Mouse (Mus musculus): ENCODE measurements around the gene Lgals3bp. TPM values are rescaled to one million over a fixed set of nuclear protein-coding genes. Genes with fewer than 3 reads are reported as not detected.

The Lgals3bp gene
- polyA plus RNA-seq, 1 experiment from 2014 or later = 120 TPM

DNA sequence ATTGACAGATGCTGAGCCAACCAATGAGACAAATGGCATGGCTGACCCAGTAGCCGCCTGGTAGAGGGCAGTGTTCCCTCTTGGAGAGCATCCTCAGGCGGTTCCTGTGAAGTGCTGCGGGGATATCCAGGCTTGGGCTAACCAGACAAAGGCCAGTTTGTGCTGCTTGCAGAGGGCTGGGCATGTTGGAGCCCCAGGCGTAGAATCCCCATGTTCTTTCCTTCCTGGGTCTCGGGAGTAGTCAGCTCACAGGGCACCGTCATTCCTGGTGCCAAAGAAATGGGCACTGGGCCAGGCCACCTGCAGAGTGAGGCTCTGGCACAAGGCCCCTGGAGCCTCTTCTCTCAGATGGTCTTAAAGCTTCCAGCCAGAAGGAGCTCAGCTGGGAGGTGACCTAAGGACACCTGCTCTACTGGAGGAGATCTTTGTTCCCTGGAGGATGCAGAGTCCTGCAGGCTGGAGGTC, 34.6 kb upstream of the Lgals3bp start:
- no peak for DNase-seq (ENCODE audit: low spot score)
- Histone ChIP-seq H3K36me3 (ENCODE audit: control insufficient read depth, insufficient read depth, low read length) (no peaks in the 10 kb centered on the region), H3K4me3 (ENCODE audit: low read depth, low read length) (no peak overlapping the region), H3K4me2 (ENCODE audit: low read length) (no peak overlapping the region), H3K27ac (ENCODE audit: low read depth) (no peak overlapping the region), H3K27me3 (replicated peaks; ENCODE audit: control insufficient read depth, insufficient read depth, low read length) (no peaks in the 10 kb centered on the region), H3K9ac (ENCODE audit: low read length) (no peak overlapping the region), H3K9me3 (ENCODE audit: control insufficient read depth, low read length) (no peaks in the 10 kb centered on the region), H3K4me1 (replicated peaks; ENCODE audit: control insufficient read depth, insufficient read depth, low read length) (peaks cover 23% of the 10 kb centered on the region)
- WGBS = 42% methylated on average over 6 of the region's 6 CpGs
- ATAC-seq (replicated peaks; ENCODE audit: low FRiP score, low TSS enrichment, low read depth) = no peak

GRCm38 (mm10) chr11:118434093-118434492, 32.2 kb upstream of the Lgals3bp start:
- Histone ChIP-seq H3K36me3 (ENCODE audit: control insufficient read depth, insufficient read depth, low read length) (no peaks in the 10 kb centered on the region), H3K27ac (ENCODE audit: low read depth) (no peak overlapping the region; the same call in 1 of the 2 replicates), H3K9me3 (ENCODE audit: control insufficient read depth, low read length) (no peaks in the 10 kb centered on the region), H3K4me1 (replicated peaks; ENCODE audit: control insufficient read depth, insufficient read depth, low read length) (peaks cover 44% of the 10 kb centered on the region), H3K27me3 (replicated peaks; ENCODE audit: control insufficient read depth, insufficient read depth, low read length) (no peaks in the 10 kb centered on the region), H3K9ac (ENCODE audit: low read length) (peak overlapping the region; percentile 17), H3K4me2 (ENCODE audit: low read length) (peak overlapping the region; percentile 44), H3K4me3 (ENCODE audit: low read depth, low read length) (peak overlapping the region; percentile 13)
- 28% methylated on average over 13 of the region's 13 CpGs for WGBS
- ATAC-seq (replicated peaks; ENCODE audit: low FRiP score, low TSS enrichment, low read depth) (no peak), DNase-seq (ENCODE audit: low spot score) (no peak)

- ATAC-seq (replicated peaks; ENCODE audit: low FRiP score, low TSS enrichment, low read depth) = no peak
- no peak overlapping the region; the same call in 1 of the 2 replicates for H3K27ac ChIP-seq (ENCODE audit: low read depth)
- H3K9ac ChIP-seq (ENCODE audit: low read length) = peak overlapping the region; percentile 17
- no peaks in the 10 kb centered on the region for H3K27me3 ChIP-seq (replicated peaks; ENCODE audit: control insufficient read depth, insufficient read depth, low read length)
- peak overlapping the region; percentile 44 for H3K4me2 ChIP-seq (ENCODE audit: low read length)
- peaks cover 43% of the 10 kb centered on the region for H3K4me1 ChIP-seq (replicated peaks; ENCODE audit: control insufficient read depth, insufficient read depth, low read length)
- H3K9me3 ChIP-seq (ENCODE audit: control insufficient read depth, low read length) = no peaks in the 10 kb centered on the region
- 47% methylated on average over 10 of the region's 10 CpGs for WGBS
- H3K36me3 ChIP-seq (ENCODE audit: control insufficient read depth, insufficient read depth, low read length) = no peaks in the 10 kb centered on the region
- peak overlapping the region; percentile 13 for H3K4me3 ChIP-seq (ENCODE audit: low read depth, low read length)
- DNase-seq (ENCODE audit: low spot score) = no peak
Observed at GRCm38 (mm10) chr11:118433398-118433868, 31.5 kb upstream of the Lgals3bp start.

DNA sequence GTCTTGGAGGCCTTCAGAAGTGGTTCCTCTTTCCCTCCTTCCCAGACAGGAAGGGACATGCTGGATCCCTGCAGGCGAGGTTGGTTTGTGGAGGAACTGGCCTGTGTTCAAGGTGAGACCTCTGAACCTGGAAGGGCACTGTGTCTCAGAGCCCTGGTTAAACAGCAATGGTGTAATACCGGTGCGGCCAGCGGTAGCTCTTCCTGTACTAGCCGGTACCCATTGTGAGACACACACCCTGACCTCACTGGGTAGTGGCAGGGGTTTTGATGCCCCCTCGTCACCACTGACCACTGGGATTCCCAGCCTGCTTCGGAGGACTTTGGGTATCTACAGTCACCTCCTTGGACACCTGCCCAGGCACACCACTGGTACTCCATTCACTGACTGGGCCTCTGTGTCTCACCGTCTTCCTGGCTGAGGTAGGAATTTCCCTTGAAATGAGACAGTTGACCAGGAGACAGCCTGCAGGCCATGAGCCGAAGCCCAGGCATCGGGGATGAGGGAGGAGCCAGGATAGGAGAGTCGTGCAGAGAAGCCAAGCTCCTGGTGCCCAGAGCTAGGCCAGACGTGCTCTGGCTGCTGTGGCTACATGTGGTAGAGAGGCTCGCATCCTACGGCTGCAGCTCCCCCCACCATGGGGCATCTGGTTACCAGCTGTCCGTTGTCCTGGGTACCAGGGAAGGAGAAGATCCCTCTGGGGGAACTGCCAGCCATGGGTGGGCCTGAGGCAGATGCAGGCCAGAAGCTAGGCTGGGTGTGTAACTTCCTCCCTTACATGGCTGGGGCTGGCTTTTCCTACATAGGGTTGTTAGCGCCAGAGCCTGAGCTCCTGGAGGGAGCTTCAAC, 29.4 kb upstream of the Lgals3bp start:
- Histone ChIP-seq H3K9ac (ENCODE audit: low read length) (no peak overlapping the region), H3K4me1 (replicated peaks; ENCODE audit: control insufficient read depth, insufficient read depth, low read length) (peaks cover 52% of the 10 kb centered on the region), H3K27me3 (replicated peaks; ENCODE audit: control insufficient read depth, insufficient read depth, low read length) (no peaks in the 10 kb centered on the region), H3K9me3 (ENCODE audit: control insufficient read depth, low read length) (no peaks in the 10 kb centered on the region), H3K36me3 (ENCODE audit: control insufficient read depth, insufficient read depth, low read length) (no peaks in the 10 kb centered on the region), H3K4me3 (ENCODE audit: low read depth, low read length) (no peak overlapping the region), H3K4me2 (ENCODE audit: low read length) (no peak overlapping the region), H3K27ac (ENCODE audit: low read depth) (peak overlapping the region; percentile 52)
- 61% methylated on average over 16 of the region's 16 CpGs for WGBS
- no peak for DNase-seq (ENCODE audit: low spot score)
- no peak for ATAC-seq (replicated peaks; ENCODE audit: low FRiP score, low TSS enrichment, low read depth)

DNA sequence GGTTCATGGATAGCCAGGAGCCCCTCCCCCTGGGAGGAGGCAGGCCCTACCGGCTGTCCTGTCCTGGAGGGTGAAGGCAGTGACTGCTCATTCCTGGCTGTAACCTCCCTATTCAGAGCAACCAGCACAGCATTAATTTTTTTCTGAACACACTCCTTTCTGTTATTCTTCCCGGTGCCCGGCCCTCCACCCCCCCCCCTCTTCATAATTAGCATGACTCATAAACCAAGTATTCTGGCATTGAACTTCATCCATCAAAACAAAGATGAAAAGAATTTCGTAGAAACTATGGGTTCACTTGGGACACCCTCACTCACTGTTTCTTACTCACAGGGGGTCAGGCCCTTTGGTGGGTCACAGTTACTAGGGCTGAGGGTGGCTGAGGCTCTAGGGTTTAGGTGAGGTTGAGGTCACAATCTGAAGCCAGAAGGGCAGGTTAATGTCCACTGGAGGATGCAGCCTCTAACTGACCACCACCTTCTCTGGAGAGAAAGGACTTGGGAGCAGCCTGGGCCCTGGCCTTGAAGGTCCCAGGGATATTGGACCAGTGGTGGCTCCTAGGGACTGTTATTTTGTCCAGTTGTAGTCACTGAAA, 28.5 kb upstream of the Lgals3bp start:
- H3K4me2 ChIP-seq (ENCODE audit: low read length) = no peak overlapping the region
- ATAC-seq (replicated peaks; ENCODE audit: low FRiP score, low TSS enrichment, low read depth) (no peak), DNase-seq (ENCODE audit: low spot score) (no peak)
- H3K27ac ChIP-seq (ENCODE audit: low read depth) = no peak overlapping the region
- peaks cover 52% of the 10 kb centered on the region for H3K4me1 ChIP-seq (replicated peaks; ENCODE audit: control insufficient read depth, insufficient read depth, low read length)
- H3K9ac ChIP-seq (ENCODE audit: low read length) = no peak overlapping the region
- 42% methylated on average over 4 of the region's 4 CpGs for WGBS
- H3K9me3 ChIP-seq (ENCODE audit: control insufficient read depth, low read length) = no peaks in the 10 kb centered on the region
- H3K4me3 ChIP-seq (ENCODE audit: low read depth, low read length) = no peak overlapping the region
- no peaks in the 10 kb centered on the region for H3K36me3 ChIP-seq (ENCODE audit: control insufficient read depth, insufficient read depth, low read length)
- no peaks in the 10 kb centered on the region for H3K27me3 ChIP-seq (replicated peaks; ENCODE audit: control insufficient read depth, insufficient read depth, low read length)

GRCm38 (mm10) chr11:118428944-118429709, 27.2 kb upstream of the Lgals3bp start:
- Histone ChIP-seq H3K4me2 (ENCODE audit: low read length) (peak overlapping the region; percentile 62), H3K36me3 (ENCODE audit: control insufficient read depth, insufficient read depth, low read length) (no peaks in the 10 kb centered on the region), H3K9ac (ENCODE audit: low read length) (no peak overlapping the region), H3K27me3 (replicated peaks; ENCODE audit: control insufficient read depth, insufficient read depth, low read length) (no peaks in the 10 kb centered on the region), H3K9me3 (ENCODE audit: control insufficient read depth, low read length) (no peaks in the 10 kb centered on the region), H3K4me1 (replicated peaks; ENCODE audit: control insufficient read depth, insufficient read depth, low read length) (peaks cover 52% of the 10 kb centered on the region), H3K27ac (ENCODE audit: low read depth) (peak overlapping the region; percentile 9), H3K4me3 (ENCODE audit: low read depth, low read length) (peak overlapping the region; percentile 40)
- DNase-seq (ENCODE audit: low spot score) (no peak), ATAC-seq (replicated peaks; ENCODE audit: low FRiP score, low TSS enrichment, low read depth) (no peak)
- WGBS = 35% methylated on average over 8 of the region's 8 CpGs

DNA sequence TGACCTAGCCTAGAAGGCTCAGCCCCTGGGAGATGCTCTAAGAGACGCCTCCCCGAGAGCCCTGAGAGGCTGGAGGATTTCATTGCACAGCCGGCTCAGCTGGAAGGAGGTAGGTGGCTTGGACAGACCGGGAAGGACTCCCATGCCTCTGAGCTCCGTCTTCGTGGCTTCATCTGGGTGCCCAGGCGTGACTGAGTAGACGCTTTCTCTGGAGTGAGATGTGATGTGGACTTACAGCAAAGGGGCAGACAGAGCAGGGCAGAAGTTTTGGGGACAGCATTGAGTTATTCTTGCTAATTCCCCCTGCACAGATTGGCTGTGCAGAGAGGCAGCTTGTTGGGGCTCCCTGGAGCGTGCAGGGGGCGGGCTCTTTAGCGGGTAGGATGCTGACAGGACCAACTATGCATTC, 26.6 kb upstream of the Lgals3bp start:
- no peaks in the 10 kb centered on the region for H3K9me3 ChIP-seq (ENCODE audit: control insufficient read depth, low read length)
- H3K4me2 ChIP-seq (ENCODE audit: low read length) = peak overlapping the region; percentile 62
- ATAC-seq (replicated peaks; ENCODE audit: low FRiP score, low TSS enrichment, low read depth) = no peak
- no peaks in the 10 kb centered on the region for H3K27me3 ChIP-seq (replicated peaks; ENCODE audit: control insufficient read depth, insufficient read depth, low read length)
- H3K36me3 ChIP-seq (ENCODE audit: control insufficient read depth, insufficient read depth, low read length) = no peaks in the 10 kb centered on the region
- peak overlapping the region; percentile 82 for H3K27ac ChIP-seq (ENCODE audit: low read depth)
- peak overlapping the region; percentile 41 for H3K9ac ChIP-seq (ENCODE audit: low read length)
- peak overlapping the region; percentile 40 for H3K4me3 ChIP-seq (ENCODE audit: low read depth, low read length)
- peaks cover 52% of the 10 kb centered on the region for H3K4me1 ChIP-seq (replicated peaks; ENCODE audit: control insufficient read depth, insufficient read depth, low read length)
- DNase-seq (ENCODE audit: low spot score) = peak; percentile 69
- 10% methylated on average over 11 of the region's 11 CpGs for WGBS

- no peaks in the 10 kb centered on the region for H3K36me3 ChIP-seq (ENCODE audit: control insufficient read depth, insufficient read depth, low read length)
- H3K27me3 ChIP-seq (replicated peaks; ENCODE audit: control insufficient read depth, insufficient read depth, low read length) = no peaks in the 10 kb centered on the region
- peak within 1 kb of the TSS; percentile 41 for H3K9ac ChIP-seq (ENCODE audit: low read length)
- DNase-seq (ENCODE audit: low spot score) (peak; percentile 70), ATAC-seq (replicated peaks; ENCODE audit: low FRiP score, low TSS enrichment, low read depth) (no peak)
- peak within 1 kb of the TSS; percentile 62 for H3K4me2 ChIP-seq (ENCODE audit: low read length)
- H3K4me1 ChIP-seq (replicated peaks; ENCODE audit: control insufficient read depth, insufficient read depth, low read length) = peaks cover 48% of the 10 kb centered on the region
- peak within 1 kb of the TSS; percentile 40 for H3K4me3 ChIP-seq (ENCODE audit: low read depth, low read length)
- peak within 1 kb of the TSS; percentile 82 for H3K27ac ChIP-seq (ENCODE audit: low read depth)
- WGBS = 3% methylated on average over 8 of the region's 8 CpGs
- no peaks in the 10 kb centered on the region for H3K9me3 ChIP-seq (ENCODE audit: control insufficient read depth, low read length)
Observed at GRCm38 (mm10) chr11:118427986-118428385, 26.1 kb upstream of the Lgals3bp start, which contains the start of gene C1qtnf1. Gene C1qtnf1, plus strand, starts transcription at chr11:118428203.

Measured in intestine, embryonic 14.5 days (tissue).